Mouse (Mus musculus) testis, adult 2 months (tissue): ENCODE measurements at regions not wholly inside any gene's neighbourhood (a gene's known extent, or its start where the extent isn't known, plus 50 kb on each side); places are given as distances from the start of the nearest gene placed in this dataset.

ENCODE experiments used
- H3K27ac ChIP-seq: fragments of 200-500 bp; 2 replicates; pipeline ENCODE4 v1.5.1; 2012; ENCODE audit warnings: low read depth, low read length; ENCODE audit not compliant: control insufficient read depth, insufficient read depth
- H3K27me3 ChIP-seq: fragments of 200-500 bp; 2 replicates; pipeline ENCODE4 v1.6.1; 2012; ENCODE audit warnings: mild to moderate bottlenecking, low read length, moderate library complexity; ENCODE audit not compliant: control insufficient read depth, insufficient read depth
- H3K36me3 ChIP-seq: fragments of 200-500 bp; 2 replicates; pipeline ENCODE4 v1.6.1; 2012; ENCODE audit warnings: mild to moderate bottlenecking, low read length; ENCODE audit not compliant: control insufficient read depth, insufficient read depth
- H3K4me1 ChIP-seq: fragments of 200-500 bp; 2 replicates; pipeline ENCODE4 v1.6.1; 2012; ENCODE audit warnings: low read length; ENCODE audit not compliant: control insufficient read depth, insufficient read depth
- H3K4me3 ChIP-seq: fragments of 200-500 bp; 2 replicates; pipeline ENCODE4 v1.5.1; 2012; ENCODE audit warnings: low read depth, mild to moderate bottlenecking, low read length, moderate library complexity, mixed read lengths; ENCODE audit not compliant: control insufficient read depth
- CTCF ChIP-seq: fragments of 200-500 bp; IDR thresholded peaks from 2 replicates; pipeline ENCODE4 v1.5.1; 2012; ENCODE audit warnings: low read depth, mild to moderate bottlenecking, inconsistent platforms, low read length, moderate library complexity; ENCODE audit not compliant: control insufficient read depth, insufficient read depth, insufficient replicate concordance
- POLR2A ChIP-seq: fragments of 200-500 bp; IDR thresholded peaks from 2 replicates; pipeline ENCODE4 v1.6.1; 2012; ENCODE audit warnings: low read depth, mild to moderate bottlenecking, inconsistent platforms, low read length, moderate library complexity; ENCODE audit not compliant: control insufficient read depth

DNA sequence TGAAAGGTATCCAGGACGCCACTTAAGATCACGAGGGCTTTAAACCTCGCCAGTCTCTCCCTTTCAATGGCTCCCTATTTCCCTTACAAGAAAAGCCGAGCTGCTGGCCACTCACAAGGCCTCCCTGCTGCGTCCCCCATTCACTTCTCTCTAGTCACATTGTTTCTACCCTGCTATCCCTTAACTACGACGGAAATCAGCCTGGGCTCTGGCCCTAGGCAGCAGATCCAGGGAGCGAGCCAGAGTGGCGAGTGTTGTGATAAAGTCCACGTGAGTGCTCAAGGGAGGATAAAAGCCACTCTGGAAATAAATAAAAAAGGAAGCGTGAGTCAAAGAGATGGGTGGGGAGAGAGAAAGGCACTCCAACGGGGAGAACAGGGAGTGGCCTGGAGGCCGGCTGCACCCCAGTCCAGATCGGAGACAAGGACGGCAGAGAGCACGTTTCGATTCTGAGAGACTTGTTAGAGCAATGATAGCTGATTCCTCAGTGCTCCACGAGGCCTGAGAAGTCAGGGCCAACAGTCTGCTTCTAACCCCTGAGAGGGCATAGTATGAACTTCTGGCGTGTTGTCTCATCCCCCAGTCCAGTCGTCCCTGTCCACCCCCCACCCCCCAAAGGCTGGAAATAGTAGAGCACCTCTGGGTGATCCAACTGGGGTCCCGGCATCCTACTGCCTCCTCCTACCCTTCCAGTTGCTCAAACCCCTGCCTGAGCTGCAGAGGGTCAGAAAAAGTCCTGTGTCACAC is 84.8 kb upstream of the Calm2 start:
- peak overlapping the region; percentile 61 for H3K27ac ChIP-seq
- peaks cover 19% of the 10 kb centered on the region for H3K4me1 ChIP-seq
- H3K4me3 ChIP-seq = peak overlapping the region; percentile 70
- H3K36me3 ChIP-seq = no peaks in the 10 kb centered on the region
- TF ChIP-seq POLR2A (peak; percentile 35; the same call in 1 of the 2 replicates), CTCF (no peak)
- no peaks in the 10 kb centered on the region for H3K27me3 ChIP-seq

DNA sequence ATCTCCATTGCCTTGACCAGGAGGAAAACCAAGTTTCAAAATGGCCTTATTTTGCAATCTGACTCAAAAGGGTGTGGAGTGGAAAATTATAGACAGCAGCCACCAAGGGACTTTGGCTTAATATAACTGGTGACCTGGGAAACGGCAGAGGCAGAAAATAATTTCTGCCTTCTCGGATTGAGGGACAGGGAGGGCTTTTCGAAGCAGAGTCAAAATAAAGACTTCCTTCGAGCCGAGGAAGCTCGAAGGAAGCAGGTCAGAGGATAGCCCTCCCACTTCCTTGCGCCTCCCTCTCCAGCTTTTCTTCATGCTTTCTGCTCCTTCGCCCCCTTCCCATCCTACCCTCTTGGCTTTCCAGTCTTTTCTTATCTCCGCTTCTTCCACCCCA is 85.4 kb upstream of the Calm2 start:
- H3K36me3 ChIP-seq = no peaks in the 10 kb centered on the region
- H3K27ac ChIP-seq = peak overlapping the region; percentile 15
- H3K4me3 ChIP-seq = no peak overlapping the region
- no peaks in the 10 kb centered on the region for H3K27me3 ChIP-seq
- H3K4me1 ChIP-seq = peaks cover 19% of the 10 kb centered on the region
- TF ChIP-seq CTCF = no peak
- TF ChIP-seq POLR2A = no peak

DNA sequence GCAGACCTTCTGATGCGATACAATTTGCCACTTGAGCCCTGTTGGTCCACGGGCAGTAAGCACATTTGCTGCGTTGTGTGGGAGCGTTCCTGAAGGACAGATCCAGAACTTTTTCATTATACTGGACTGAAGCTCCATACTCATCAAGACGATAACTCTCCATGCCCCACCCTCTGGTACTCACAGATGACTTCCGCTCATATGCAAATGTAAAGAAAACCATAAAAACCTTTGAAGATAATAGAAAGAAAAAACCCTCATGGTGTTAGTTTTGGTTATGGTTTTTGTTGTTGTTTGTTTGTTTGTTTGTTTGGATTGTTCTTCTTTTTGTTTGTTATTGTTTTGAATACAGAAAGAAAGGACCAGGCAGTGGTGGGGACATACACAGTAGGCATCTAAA is 86.0 kb upstream of the Calm2 start:
- Histone ChIP-seq H3K36me3 (no peaks in the 10 kb centered on the region), H3K4me1 (peaks cover 19% of the 10 kb centered on the region), H3K27ac (no peak overlapping the region), H3K27me3 (no peaks in the 10 kb centered on the region), H3K4me3 (no peak overlapping the region)
- TF ChIP-seq CTCF = no peak
- TF ChIP-seq POLR2A = no peak

DNA sequence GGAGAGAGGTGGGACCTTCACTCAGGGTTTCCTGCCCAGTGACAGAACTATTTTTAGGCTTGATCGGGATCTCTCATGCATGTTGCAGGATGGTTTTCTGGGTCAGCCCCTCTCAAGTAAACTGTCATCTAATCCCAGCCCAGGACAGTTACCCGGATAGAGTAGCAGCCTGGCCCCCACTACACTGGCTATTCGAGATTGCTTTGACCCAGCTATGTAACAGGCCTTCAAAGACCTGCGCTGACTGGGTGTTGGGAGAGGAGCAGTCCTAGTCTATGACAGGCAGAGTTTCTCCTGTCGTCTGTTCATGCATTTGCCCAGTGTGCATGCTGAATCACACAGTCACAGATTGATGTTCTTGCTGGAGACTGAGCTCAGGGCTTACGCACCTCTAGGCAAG is 86.2 kb upstream of the Epcam start:
- H3K27me3 ChIP-seq = no peaks in the 10 kb centered on the region
- no peak overlapping the region for H3K27ac ChIP-seq
- no peaks in the 10 kb centered on the region for H3K36me3 ChIP-seq
- TF ChIP-seq CTCF (no peak), POLR2A (no peak)
- no peaks in the 10 kb centered on the region for H3K4me1 ChIP-seq
- no peak overlapping the region for H3K4me3 ChIP-seq

DNA sequence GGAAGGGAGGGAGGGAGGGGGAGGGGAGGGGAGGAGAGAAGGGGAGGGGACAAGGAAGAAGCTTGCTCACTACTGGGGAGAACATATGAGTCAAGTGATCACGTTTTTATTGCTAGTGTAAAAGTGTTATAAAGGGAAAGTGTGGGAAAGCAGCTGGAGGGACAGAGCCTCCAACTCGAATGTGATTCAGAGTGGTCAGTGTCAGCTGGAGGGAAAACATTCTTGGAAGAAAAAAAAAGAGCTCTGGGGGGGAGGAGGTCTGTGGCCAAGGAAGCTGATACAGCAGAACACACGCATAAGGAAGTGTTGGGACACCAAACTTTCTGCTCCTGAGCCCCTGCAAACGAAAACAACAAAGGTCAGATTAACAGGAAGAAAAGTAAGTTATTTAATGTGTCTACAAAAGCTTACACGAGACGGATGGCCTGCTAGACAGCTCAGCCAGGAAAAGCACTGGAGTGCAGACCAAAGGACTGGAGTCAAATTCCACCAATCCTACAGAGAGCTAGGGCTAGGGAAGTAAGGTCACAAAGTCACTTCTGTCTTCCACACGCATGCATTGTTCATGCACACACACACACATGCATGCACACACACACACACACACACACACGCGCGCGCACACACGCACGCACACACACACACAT is 85.1 kb upstream of the Epcam start:
- no peak overlapping the region for H3K4me3 ChIP-seq
- no peak for TF ChIP-seq CTCF
- TF ChIP-seq POLR2A = no peak
- H3K4me1 ChIP-seq = no peaks in the 10 kb centered on the region
- H3K27me3 ChIP-seq = no peaks in the 10 kb centered on the region
- no peaks in the 10 kb centered on the region for H3K36me3 ChIP-seq
- no peak overlapping the region for H3K27ac ChIP-seq

DNA sequence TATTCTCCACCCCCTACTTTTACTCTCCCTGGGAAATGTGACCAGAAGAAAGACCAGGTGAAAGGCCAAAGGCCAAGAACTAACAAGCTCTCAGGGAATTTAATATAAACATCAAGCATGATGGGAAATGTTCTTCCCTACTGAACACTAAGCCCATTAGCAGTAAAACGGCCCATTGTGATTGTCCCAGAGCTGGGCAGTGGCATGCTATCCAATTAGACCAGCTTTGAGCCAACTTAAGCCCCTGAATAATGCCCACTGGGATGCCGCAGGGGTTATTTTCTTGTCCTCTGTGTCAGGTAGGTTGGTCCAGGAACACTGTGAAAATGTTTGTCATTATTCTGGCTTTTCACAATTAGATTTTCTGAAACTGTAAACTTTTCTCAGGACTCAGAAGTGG is 81.2 kb upstream of the Epcam start:
- no peaks in the 10 kb centered on the region for H3K4me1 ChIP-seq
- H3K27ac ChIP-seq = no peak overlapping the region
- TF ChIP-seq CTCF = no peak
- no peak for TF ChIP-seq POLR2A
- no peaks in the 10 kb centered on the region for H3K27me3 ChIP-seq
- no peaks in the 10 kb centered on the region for H3K36me3 ChIP-seq
- no peak overlapping the region for H3K4me3 ChIP-seq

DNA sequence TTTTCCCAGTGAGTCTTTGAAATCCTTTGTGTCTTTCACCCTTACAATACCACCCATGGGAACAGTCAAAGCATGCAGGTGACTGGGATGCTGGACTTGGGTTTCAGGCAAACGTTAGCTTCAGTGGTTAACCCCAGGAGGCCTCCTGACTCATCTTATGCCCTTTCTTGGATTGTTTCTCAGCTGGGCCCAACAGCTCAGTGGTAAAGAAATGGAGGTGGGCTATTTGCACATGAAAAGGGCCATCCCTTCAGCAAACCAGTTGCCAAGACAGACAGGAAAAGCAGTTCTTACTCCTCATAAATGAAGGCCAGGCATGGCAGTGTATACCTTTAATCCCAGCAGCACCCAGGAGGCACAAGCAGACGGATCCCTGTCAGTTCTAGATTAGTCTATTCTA is 77.4 kb upstream of the Epcam start:
- TF ChIP-seq CTCF (no peak), POLR2A (no peak)
- Histone ChIP-seq H3K27me3 (no peaks in the 10 kb centered on the region), H3K27ac (no peak overlapping the region), H3K36me3 (no peaks in the 10 kb centered on the region), H3K4me1 (no peaks in the 10 kb centered on the region), H3K4me3 (no peak overlapping the region)
